Mouse (Mus musculus): ENCODE data around the gene Eif4g1. TPM values are rescaled to one million over a fixed set of nuclear protein-coding genes. Genes with fewer than 3 reads are reported as not detected.

The Eif4g1 gene
- total RNA-seq, 2 experiments from 2014 or later, result 358 to 386 TPM

DNA sequence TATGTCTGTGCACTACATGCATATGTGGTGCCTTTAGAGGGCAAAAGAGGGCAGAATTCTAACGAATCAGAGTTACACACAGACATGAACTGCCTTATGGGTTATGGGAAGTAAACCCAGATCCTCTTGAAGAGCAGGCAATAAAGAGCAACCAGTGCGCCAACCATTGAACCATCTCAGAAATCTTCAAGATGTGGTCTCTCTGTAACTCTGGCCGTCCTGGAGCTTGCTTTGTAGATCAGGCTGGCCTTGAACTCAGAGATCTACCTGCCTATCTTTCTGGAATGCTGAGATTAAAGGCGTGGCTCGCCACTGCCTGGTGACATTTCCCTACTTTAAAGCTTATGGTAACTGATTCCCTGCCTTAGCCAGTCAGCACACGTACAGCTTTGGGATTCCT lies 3.8 kb downstream of the Eif4g1 start:
- DNase-seq (ENCODE audit: low spot score in 2 of 2), result no peak

DNA sequence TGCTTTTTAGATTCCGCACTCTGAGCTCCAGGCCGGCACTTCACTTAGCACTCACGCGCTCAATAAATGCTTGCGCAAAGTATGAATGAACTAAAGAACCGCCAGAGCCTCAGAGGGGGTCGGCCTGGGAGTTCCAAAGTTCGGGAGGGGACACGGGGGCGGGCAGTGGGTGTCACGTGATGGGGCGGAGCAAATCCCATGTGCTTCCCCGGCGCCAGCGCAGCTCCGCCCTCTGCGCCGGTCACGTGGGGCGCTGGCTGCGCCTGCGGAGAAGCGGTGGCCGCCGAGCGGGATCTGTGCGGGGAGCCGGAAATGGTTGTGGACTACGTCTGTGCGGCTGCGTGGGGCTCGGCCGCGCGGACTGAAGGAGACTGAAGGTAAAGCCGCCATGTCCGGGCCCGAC lies 4.4 kb downstream of the Eif4g1 start:
- peak; percentile 96 to 97 for DNase-seq (ENCODE audit: low spot score in 2 of 2)

DNA sequence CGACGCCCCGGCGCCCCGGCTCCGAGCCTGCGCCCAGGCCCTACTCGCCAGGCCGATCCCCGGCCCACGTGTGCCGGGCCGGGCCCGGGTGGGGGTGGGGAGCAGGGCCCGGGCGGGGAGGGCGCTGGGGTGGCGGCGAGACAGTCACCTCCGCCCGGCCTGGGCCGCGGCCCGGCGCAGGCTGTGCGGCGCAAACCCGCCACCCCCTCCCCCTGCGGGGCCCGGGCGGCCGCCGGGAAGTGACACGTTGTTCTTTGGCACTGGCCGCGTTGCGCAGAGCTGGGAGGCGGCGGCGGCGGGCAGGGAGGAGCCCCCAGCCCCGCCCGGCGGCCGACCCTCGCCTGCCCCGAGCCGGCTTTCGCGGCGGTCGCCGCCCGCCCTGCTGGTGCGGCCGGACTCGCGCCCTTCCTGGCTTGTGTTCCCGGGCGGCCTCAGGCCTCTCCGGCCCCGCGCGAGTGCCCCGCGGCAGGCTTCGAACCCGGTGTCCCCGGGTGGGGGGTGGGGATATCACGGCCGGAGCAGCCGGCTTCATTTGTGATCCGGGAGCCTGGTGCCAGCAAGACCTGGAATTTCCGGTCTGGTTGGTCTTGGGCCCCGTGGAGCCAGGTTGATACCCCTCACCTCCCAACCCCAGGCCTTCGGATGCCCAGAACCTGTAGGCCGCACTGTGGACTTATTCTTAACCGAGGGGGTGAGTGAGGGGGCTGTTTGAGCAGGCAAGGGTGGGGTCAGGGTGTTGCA lies 5.0 kb downstream of the Eif4g1 start:
- peak; percentile 56 to 77 for DNase-seq (ENCODE audit: low spot score in 2 of 2)

DNA sequence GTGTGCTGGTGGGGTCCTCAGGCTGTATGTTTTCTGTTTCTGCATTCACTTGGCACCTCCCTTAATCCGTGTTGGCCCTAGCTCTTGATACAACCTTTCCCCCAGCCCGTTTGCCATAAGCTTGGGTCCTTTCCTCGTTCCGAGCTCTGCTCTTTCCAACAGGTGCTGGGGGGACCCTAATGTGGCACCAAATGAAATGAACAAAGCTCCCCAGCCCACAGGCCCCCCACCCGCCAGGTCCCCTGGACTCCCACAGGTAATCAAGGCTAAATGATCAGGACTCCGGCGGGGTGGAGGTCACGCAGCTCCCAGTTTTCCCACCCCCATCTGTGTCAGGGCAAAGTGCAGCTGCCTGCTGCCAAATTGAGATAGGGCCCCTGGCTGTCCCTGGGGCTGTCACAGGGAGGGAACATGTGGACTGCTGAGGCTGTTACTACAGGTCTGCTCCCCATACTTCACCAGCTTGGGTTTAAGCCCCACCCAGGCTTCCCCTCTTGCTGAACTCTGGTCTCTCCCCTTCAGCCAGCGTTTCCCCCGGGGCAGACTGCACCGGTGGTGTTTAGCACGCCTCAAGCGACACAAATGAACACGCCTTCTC lies 5.7 kb downstream of the Eif4g1 start:
- DNase-seq (ENCODE audit: low spot score in 2 of 2), result peak in 1 of 2 experiments; percentile 30

DNA sequence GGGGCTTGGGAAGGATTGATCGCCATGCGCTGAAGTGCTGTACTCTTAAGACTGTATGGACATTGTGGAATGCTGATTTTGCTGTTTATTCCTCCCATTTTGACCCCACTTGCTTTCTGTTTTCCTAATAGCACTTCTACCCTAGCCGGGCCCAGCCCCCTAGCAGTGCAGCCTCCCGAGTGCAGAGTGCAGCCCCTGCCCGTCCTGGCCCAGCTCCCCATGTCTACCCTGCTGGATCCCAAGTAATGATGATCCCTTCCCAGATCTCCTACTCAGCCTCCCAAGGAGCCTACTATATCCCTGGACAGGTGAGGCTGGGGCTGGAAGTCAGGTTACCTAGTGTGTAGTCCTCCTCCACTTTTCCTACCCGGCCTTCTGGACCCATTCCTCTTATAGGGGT lies 7.1 kb downstream of the Eif4g1 start:
- no peak for DNase-seq (ENCODE audit: low spot score in 2 of 2)

DNA sequence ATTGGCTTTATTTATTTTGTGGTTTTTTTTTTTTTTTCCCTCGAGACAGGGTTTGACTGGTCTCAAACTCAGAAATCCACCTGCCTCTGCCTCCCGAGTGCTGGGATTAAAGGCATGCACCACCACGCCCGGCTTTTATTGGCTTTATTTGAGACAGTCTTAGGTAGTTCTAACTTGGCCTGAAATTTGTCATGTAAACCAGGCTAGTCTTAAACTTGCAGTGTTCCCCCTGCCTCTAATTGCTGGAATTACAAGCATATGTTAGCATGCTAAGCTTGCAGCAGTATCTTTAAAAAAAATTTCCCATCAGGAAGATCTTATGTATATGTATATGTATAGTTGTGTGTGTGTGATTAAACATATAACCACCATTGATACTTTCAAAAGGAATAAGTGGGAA lies 8.6 kb downstream of the Eif4g1 start:
- DNase-seq (ENCODE audit: low spot score in 2 of 2), result no peak

DNA sequence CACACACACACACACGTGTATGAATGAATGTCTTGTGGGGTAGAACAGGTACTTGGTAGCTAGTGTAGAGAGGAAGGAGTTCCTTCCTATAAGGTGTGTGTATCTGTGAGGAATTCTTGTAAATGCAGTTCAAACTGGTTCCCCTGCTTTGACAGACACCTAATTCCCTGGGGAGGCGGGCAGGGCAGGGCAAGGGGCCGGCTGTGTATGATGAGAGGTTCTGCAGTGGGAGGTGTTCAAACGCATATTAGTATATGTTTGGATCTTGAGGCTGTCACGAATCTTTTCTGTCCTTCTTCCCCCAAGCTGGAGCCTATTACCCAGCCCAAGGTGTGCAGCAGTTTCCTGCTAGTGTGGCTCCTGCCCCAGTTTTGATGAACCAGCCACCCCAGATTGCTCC lies 9.3 kb downstream of the Eif4g1 start:
- no peak for DNase-seq (ENCODE audit: low spot score in 2 of 2)

DNA sequence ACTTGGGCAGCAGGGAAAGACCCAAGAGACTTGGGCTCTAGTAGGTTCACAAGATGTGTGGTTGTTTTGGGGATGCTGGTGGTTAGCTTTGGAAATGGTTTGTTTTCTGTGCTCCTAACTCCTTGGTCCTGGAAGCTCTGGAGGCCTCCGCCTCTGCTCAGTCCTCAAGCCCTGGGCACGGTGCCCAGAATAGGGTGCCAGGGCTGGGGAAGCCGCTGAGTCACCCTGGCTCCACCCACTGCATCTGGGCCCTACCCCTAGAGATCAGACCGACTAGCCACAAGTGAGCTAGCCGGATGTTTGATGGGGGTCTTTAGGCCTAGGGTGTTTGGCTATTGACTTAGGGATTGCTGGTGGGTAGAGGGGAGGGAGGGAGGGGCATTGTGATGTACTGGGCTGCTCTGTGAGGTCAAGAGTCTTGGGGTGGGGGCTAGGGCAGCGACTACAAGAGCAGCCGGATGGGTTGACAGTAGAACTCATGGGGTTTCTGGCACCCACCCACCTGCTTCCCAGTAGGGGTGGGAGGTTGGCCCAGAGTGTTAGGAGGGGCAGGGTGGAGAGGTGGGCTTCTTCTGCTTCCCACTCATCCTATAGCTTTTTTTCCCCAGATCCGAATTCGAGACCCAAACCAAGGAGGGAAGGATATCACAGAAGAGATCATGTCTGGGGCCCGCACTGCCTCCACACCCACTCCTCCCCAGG lies 10.0 kb downstream of the Eif4g1 start:
- DNase-seq (ENCODE audit: low spot score in 2 of 2), result peak; percentile 84 to 90

DNA sequence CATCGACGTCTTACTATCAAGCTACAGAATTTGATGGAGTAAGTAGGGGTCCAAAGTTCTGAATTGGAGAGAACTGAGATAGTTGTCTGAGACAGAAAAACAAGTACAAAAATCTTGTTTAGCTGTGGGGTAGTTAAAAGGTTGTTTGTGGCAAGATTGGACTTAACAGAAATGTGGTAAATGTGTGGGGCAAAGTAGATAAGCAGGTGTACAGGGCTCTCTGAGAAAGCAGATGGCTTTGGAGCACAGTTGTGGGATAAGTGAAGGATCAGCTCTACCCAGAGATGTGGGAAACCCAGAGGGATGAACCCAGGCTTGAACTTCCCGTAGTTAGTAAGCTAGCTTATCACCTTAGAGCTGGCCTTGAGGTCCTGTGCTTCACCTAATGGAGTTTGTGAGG lies 22.7 kb downstream of the Eif4g1 start:
- DNase-seq (ENCODE audit: low spot score in 2 of 2), result no peak

DNA sequence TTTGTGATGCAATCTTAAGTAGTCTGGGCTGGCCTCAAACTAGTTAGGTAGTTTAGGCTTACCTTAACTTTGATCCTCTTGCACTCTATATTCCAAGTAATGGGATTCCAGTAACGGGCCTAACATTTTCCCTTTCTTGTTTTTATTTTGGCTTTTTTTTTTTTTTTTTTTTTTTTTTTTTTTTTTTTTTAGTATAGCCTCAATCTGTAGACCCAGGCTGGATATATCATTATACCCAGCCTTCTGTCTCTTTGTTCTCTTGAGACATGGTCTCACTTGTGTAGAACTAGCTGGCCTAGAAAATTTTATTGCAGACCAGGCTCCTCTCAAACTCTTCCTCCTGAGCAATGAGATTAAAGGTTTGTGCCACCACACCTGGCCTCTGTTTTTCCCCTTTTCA lies 23.5 kb downstream of the Eif4g1 start:
- DNase-seq (ENCODE audit: low spot score in 2 of 2), result no peak

DNA sequence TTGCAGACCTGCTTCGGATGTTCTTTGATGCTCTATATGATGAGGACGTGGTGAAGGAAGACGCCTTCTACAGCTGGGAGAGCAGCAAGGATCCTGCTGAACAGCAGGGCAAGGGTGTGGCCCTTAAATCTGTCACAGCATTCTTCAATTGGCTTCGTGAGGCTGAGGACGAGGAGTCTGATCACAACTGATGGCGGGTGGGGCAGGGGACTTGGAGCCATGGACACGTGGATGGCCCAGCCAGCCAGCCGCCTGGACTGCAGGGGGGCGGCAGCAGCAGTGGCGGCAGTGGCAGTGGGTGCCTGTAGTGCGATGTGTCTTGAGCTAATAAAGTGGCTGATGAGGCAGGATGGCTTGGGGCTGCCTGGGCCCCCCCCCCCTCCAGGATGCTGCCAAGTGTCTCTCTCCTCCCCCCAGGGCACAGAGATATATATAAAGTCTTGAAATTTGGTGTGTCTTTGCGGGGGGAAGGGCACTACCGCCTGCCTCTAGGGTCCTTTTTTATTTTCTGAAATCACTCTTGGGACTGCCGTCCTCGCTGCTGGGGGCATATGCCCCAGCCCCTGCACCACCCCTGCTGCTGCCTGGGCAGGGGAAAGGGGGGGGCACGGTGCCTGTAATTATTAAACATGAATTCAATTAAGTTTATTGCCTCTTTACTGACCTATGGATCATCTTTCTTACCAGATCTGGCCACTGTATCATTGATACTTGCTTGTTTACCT lies 24.3 kb downstream of the Eif4g1 start:
- DNase-seq (ENCODE audit: low spot score in 2 of 2), result no peak

DNA sequence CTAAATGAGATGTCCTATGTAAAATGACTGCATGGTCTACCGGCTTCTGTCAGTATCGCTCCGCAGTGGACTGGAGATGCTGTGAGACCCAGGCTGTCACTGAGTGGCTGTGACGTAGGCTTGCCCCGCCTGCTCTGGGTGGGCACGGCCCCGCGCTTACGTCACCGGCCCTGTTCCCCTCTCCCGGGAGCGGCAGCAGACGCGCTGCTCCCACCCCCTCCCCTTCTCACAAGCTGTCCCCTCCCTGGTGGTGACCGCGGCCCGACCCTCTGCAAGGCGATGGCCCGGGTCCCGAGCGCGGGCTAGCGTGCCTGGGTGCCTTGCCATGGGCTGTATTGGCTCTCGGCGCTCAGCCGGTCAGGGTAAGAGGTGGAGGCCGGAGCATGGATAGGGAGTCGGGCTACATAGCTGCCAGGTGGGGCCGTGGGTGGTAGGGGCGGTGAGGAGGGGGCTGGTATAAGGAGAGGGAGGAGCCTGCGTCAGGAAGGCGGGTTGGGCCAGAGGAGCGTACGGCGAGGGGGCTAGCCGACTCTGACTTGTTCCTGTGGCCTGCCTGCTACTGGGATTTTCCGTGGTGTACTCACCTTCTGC lies 25.1 kb downstream of the Eif4g1 start, which contains the start of gene Fam131a:
Fam131a (plus strand) TSS at position 131 of the 591 bp plus-strand sequence.
- peak; percentile 86 for DNase-seq (ENCODE audit: low spot score in 2 of 2)

DNA sequence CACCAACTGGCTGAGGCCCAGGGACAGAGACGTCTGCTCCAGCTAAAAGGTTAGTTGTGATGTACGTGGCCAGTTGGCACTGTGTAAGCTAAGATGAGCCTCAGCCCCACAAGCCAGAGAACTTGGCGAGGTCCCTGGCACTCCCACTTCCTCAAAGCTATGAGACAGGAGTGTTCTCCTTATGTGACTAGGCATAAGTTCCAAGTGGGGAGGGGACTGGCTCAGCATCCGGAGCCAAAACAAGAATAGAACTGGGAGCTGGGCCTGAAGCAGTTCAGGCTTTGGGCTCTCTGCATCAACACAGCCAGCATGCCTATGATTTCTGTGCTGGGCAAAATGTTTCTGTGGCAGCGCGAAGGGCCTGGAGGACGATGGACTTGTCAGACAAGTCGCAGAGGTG lies 26.7 kb downstream of the Eif4g1 start:
- no peak for DNase-seq (ENCODE audit: low spot score in 2 of 2)

DNA sequence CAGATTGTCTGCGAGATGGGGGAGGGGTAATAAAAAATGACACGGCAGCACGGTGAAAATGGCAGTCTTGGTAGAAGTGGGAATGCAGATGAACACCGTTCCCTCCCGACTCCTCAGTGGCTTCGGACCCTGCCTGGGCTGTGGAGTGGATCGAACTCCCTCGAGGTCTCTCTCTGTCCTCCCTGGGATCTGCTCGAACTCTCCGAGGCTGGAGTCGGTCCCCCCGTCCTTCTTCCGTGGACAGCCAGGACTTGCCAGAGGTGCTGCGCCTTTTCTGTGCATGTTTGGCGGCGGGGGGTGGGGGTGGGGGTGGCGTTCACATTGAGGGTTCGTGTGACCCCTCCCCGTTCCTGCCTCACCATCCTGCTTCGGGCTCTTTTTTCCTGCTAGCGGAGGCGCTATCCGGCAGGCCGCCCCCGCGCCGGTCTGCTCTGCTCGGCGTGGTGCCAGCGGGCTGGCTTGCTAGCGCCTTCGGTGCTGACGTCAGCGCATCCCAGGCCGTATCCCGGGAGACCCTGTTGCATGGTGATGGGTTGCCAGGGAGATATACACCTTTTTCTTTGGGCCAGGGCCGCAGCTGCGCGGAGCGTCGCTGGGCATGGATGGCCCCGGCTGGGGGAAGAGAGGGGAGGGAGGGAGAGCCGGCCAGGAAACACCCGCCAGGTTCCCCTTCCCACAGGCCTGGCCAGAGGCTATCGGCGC lies 27.7 kb downstream of the Eif4g1 start:
- DNase-seq (ENCODE audit: low spot score in 2 of 2), result peak; percentile 81 to 86

DNA sequence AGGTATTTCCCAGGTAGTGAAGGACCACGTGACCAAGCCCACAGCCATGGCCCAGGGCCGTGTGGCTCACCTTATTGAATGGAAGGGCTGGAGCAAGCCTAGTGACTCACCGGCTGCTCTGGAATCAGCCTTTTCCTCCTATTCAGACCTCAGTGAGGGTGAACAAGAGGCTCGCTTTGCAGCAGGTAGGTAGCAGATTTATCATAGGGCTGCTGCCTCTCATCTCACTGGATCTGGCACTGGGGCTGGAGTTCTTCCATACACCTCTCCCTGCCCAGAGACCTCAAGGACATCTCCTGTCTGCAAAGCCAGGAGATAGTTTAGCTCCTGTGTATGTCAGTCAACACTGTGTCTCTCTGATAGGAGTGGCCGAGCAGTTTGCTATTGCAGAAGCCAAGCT lies 31.2 kb downstream of the Eif4g1 start:
- no peak for DNase-seq (ENCODE audit: low spot score in 2 of 2)

DNA sequence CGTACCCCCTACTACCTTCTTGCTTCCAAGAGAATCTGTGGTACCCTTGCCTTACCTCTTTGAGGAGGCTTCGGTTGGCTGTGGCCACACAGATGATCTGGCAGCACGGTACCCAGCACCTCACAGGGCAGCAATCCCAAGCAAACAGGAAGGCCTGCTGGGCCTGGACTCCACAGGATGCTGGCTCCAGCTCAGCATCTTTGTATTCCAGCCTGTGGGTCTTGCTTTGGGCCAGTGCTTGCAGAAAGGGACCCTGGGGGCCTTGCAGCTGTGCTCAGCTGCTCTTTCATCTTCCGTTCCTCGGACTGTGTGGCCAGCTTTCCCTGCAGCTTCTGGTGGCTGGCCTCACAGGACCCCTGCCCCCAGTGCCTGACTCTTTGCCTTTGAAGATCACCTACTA lies 31.9 kb downstream of the Eif4g1 start:
- DNase-seq (ENCODE audit: low spot score in 2 of 2), result no peak

DNA sequence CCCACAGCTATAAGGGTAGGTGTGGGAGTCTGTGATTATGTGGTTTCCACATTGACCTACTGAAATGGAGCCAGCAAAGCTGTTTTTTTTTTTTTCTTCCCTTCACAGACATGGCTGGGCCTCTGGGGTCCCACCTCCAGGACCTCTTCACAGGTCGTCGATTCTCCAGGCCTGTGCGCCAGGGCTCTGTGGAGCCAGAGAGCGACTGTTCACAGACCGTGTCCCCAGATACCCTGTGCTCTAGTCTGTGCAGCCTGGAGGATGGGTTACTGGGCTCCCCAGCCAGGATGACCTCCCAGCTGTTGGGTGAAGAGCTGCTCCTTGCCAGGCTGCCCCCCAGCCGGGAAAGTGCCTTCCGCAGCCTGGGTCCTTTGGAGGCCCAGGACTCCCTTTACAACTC lies 33.2 kb downstream of the Eif4g1 start:
- DNase-seq (ENCODE audit: low spot score in 2 of 2), result no peak

DNA sequence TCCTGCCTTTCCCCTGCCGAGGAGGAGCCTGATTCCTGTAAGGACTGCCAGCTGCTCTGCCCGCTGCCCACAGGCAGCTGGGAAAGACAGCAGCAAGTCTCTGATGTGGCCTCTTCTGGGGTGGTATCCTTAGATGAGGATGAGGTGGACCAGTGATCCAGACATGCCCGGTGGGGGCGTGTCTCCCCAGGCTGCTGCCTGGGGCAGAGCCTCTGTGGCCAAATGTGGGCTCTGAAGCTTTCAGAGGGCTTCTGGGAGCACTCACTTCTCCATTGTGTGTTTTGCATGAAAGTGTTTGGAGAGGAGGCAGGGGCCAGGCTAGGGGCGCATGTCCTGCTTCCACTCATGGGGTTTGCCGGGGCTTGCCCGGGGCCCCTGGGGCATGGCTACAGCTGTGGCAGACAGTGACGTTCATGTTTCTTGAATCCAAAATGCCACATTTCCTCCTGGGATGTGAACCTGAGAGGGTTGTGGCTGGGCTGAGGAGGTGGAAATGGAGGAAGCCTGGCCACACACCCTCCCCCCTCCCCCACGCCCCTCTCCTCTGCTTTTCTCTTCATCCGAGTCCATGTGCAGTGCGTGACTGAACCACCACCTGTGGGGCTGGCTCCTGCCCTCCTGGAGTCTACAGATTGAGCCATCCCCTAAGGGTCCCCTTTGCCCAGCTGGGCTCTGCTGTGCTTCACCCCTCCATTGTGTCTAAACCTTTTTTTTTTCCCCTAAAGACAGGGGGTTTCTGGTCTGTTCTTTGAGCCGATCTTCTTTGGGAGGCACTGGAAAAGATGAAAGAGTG lies 33.8 kb downstream of the Eif4g1 start:
- DNase-seq (ENCODE audit: low spot score in 2 of 2), result no peak

DNA sequence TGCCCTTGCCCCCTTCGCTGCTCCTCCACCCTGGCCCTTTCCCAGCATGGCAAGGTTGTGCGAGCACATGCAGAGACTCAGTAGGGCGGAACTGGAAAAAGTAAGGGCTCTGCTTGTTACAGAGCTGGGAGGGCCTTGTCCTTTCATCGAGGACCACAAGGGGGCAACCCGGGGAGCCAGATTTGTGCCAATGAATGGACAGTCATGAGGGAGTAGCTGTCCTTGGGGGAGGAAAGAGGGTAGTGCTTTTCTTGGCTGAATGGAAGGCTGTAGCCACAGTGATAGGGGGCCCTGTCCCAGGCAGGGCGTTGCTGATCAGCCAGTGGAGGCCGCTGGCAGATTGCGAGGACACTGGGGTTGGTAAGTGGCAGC lies 34.4 kb downstream of the Eif4g1 start:
- peak; percentile 68 to 70 for DNase-seq (ENCODE audit: low spot score in 2 of 2)

DNA sequence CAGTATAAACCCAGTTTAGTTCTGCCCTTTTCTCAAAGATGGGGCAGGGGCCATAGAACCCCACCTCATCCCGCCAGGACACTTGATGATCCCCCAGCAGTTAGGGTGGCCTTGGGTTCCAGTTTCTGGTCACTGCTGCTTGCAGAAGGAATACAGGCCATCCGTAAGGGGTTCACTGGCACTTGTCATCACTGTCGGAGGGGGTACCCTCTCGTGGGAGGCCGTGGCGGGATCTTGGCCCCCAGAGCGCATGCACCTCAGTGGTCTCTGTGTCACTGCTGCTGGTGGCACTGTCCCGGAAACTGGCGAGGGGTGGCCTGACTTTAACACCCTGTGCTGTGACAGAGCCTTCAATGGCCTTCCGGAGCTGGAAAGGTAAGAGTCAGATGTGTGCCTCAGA lies 35.0 kb downstream of the Eif4g1 start:
- no peak for DNase-seq (ENCODE audit: low spot score in 2 of 2)

All from adrenal gland, adult 18-20 months (tissue).